Mouse (Mus musculus) intestine, embryonic 16.5 days (tissue): ENCODE data around the gene Mfsd9. TPM values are rescaled to one million over a fixed set of nuclear protein-coding genes. Genes with fewer than 3 reads are reported as not detected.

ENCODE experiments used
- ATAC-seq: fragments of 200-750 bp; cut with Nextera tagmentation; 2 replicates; pipeline ENCODE4 v1.8.0; 2017; ENCODE audit warnings: moderate TSS enrichment, moderate library complexity
- H3K27ac ChIP-seq: fragments of 300-500 bp; sonication (generic); 2 replicates; pipeline ENCODE4 v1.5.1; 2014; ENCODE audit warnings: mild to moderate bottlenecking, low read length
- H3K27me3 ChIP-seq: fragments of 300-500 bp; sonication (generic); replicated peaks from 2 replicates; pipeline ENCODE4 v1.6.1; 2014; ENCODE audit warnings: low read length, control low read depth, mixed read lengths; ENCODE audit not compliant: control insufficient read depth, insufficient read depth
- H3K36me3 ChIP-seq: fragments of 300-500 bp; sonication (generic); 2 replicates; pipeline ENCODE4 v1.6.1; 2014; ENCODE audit warnings: low read length, control low read depth; ENCODE audit not compliant: control insufficient read depth, insufficient read depth
- H3K4me1 ChIP-seq: fragments of 300-500 bp; sonication (generic); 2 replicates; pipeline ENCODE4 v1.6.1; 2014; ENCODE audit warnings: low read length, control low read depth, mixed read lengths; ENCODE audit not compliant: control insufficient read depth, insufficient read depth
- H3K4me2 ChIP-seq: fragments of 300-500 bp; sonication (generic); 2 replicates; pipeline ENCODE4 v1.6.1; 2014; ENCODE audit warnings: low read depth, low read length, control low read depth
- H3K4me3 ChIP-seq: fragments of 300-500 bp; sonication (generic); 2 replicates; pipeline ENCODE4 v1.5.1; 2014; ENCODE audit warnings: mild to moderate bottlenecking, low read length
- H3K9ac ChIP-seq: fragments of 300-500 bp; sonication (generic); 2 replicates; pipeline ENCODE4 v1.6.1; 2014; ENCODE audit warnings: low read depth, low read length
- H3K9me3 ChIP-seq: fragments of 300-500 bp; sonication (generic); 2 replicates; pipeline ENCODE4 v1.6.1; 2016; ENCODE audit warnings: low read length, control low read depth; ENCODE audit not compliant: control insufficient read depth
- WGBS: fragments of 180-500 bp; shearing (Covaris S2); extraction: QIAGEN DNeasy Blood & Tissue Kit; methylation state at CpG from one replicate; pipeline ENCODE4 v1.1.7; 2014; 5-methylcytosine and 5-hydroxymethylcytosine counted together
- polyA plus RNA-seq: library from polyadenylated mRNA; unstranded; fragments of >200 nt; fragmentation: Nextera tagmentation; extraction: Ambion mirVana; gene quantifications from 2 replicates; pipeline ENCODE4 v1.2.1, GENCODE M21; 2015

Mfsd9 gene
- 5.9 and 6.8 TPM in 2 replicates for polyA plus RNA-seq

DNA sequence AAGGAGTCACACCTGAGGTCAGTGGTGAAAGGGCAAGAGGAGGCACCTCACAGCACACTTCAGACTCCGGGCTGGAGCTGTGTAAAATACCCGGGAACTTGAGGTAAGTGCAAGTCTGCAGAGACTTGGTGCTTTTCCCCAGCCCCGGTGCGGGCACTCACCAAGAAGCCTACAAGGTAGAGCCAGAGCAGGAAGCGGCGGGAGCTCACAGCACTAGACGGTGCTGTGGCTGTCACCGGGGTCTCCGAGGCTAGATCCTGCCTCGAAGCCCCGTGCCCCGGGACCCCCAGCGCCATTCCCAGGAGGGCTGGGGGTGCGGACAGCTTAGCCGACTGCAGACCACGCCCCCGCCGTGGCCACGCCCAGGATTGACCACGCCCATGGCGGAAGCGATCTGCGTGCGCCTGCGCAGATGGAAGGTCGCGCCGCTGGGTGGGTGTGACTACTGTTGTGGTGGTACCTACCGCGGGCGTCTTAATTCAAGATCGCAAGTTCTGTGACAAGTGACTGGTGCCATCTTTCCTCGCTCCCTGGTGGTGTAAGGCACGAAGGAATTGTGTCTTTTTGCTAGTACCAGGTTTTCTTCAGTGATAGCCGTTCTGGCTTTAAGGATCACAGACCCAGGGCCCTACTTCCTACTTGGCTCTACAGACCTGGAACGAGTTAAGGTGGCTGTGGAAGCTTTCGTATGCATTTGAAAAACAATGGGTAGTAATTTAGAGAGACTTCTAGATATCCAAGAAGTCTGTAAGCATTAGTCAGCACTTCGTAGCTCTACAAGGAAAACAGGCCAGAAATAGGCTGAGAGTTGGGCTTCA, at the start of gene Mfsd9:
Mfsd9 (minus strand) TSS at position 364 of the 818 bp plus-strand sequence.
- Histone ChIP-seq H3K4me1 (0 out of 2 replicates have a peak, but pooled peaks cover 4% of the 10 kb centered on the region), H3K27me3 (no peaks in the 10 kb centered on the region), H3K36me3 (no peaks in the 10 kb centered on the region), H3K4me3 (peak within 1 kb of the TSS; percentile 85), H3K27ac (no peak within 1 kb of the TSS), H3K9me3 (no peaks in the 10 kb centered on the region), H3K9ac (peak within 1 kb of the TSS; percentile 77), H3K4me2 (peak within 1 kb of the TSS; percentile 82)
- 5% methylated on average over 38 of the region's 38 CpGs for WGBS
- peak; percentile 94 for ATAC-seq

DNA sequence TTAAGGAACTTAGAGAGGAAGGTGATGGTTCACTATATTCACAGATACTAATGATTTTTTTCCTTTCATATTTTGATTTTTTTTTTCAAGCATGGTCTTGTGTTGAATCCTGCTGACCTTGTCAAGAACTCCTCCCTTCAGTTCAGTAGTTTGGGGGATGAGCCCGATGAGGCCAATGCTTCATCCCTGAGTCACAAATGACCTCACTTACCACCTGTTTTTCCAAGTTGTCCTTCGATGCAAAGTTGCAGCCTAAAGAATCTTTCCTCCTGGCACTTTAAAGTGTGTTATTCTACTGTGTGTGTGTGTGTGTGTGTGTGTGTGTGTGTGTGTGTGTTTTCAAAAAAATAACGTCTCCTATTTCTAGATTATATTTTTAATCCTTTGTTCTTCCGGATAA, 45.0 kb upstream of the Mfsd9 start:
- Histone ChIP-seq H3K36me3 (no peaks in the 10 kb centered on the region), H3K4me3 (no peak overlapping the region), H3K4me1 (no peaks in the 10 kb centered on the region), H3K4me2 (no peak overlapping the region), H3K9ac (no peak overlapping the region), H3K27me3 (no peaks in the 10 kb centered on the region), H3K27ac (no peak overlapping the region), H3K9me3 (no peaks in the 10 kb centered on the region)
- no peak for ATAC-seq
- WGBS, result 80% methylated on average over 4 of the region's 4 CpGs

DNA sequence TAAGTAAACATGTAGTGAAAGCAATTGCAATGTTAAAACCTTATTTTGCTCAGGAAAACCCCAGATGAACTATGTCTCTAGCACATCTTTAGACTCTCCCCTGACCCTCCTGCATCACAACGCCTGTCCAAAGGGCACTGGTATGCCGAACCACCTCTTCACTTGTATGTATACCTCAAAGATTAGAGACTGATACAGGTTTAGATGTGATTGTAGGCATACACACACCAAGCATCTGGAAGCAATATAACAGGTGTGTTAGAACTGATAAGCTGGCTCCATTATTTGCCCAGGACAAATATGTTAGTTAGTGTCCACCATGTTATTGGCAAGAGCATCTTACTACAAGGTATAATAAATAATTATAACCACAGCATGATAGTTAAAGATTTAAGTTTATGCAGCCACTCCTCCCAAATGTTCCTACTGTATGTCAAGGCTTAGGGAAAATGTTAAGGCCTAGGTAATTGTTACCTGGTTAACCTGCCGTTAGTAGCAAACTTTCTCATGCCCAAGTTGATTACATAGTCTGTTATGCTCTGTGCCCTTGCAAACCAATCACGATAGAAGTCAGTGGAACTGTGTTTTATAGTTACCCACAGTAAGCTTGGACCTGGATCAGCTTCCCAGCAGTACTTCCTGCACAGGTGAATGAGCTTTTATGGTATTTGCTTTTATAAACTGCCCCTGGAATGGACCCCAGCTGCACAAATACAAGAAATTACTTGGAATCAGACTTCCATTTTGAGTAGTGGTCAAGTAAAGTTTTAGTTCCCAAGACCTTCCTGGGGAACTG, 40.4 kb upstream of the Mfsd9 start:
- H3K4me3 ChIP-seq, result no peak overlapping the region
- H3K4me2 ChIP-seq, result no peak overlapping the region
- no peak overlapping the region for H3K27ac ChIP-seq
- WGBS, result 65% methylated on average over 4 of the region's 4 CpGs
- ATAC-seq, result peak; percentile 75
- no peaks in the 10 kb centered on the region for H3K36me3 ChIP-seq
- no peak overlapping the region for H3K9ac ChIP-seq
- H3K4me1 ChIP-seq, result no peaks in the 10 kb centered on the region
- no peaks in the 10 kb centered on the region for H3K27me3 ChIP-seq
- H3K9me3 ChIP-seq, result no peaks in the 10 kb centered on the region

DNA sequence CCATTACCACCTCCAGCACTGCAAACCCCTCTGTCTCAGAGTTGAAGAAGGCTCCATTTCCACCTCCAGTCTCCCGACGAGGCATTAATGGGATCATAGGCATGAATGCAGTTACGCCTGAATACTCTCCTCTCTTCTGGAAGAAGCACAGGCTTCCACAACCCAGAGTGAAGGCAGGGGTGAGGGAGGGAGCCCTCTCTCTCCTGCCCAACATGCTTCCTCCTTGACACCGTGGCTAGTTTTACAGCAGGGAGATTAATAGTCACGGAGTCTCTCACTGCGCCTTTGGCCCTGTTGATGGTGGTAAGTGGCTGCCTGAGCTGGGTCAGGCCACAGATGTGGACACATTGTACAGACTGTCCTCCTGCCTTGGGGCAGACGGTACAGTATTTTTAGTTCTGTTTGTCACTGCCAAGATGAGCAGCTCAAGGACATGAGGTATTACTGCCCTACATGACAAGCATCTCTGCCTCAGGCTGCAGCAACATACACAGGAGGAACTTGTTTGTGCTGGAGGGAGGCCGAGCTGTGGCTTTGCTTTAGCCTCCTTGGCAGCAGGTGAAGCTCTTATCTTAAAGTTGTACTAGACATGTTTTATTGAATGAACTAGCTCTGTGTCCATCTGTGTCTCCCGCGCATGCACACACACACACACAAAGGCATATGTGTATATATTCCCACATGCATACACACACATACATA, 38.9 kb upstream of the Mfsd9 start:
- no peak overlapping the region for H3K4me3 ChIP-seq
- WGBS, result 65% methylated on average over 10 of the region's 10 CpGs
- ATAC-seq, result no peak
- H3K9me3 ChIP-seq, result no peaks in the 10 kb centered on the region
- no peaks in the 10 kb centered on the region for H3K4me1 ChIP-seq
- no peak overlapping the region for H3K27ac ChIP-seq
- H3K36me3 ChIP-seq, result no peaks in the 10 kb centered on the region
- H3K9ac ChIP-seq, result no peak overlapping the region
- no peak overlapping the region for H3K4me2 ChIP-seq
- H3K27me3 ChIP-seq, result no peaks in the 10 kb centered on the region

GRCm38 (mm10) chr1:40825826-40826225, 35.3 kb upstream of the Mfsd9 start:
- Histone ChIP-seq H3K27me3 (no peaks in the 10 kb centered on the region), H3K4me2 (no peak overlapping the region), H3K27ac (no peak overlapping the region), H3K9me3 (no peaks in the 10 kb centered on the region), H3K9ac (no peak overlapping the region), H3K4me3 (no peak overlapping the region), H3K4me1 (no peaks in the 10 kb centered on the region), H3K36me3 (no peaks in the 10 kb centered on the region)
- ATAC-seq, result no peak
- WGBS, result 73% methylated on average over 7 of the region's 7 CpGs

GRCm38 (mm10) chr1:40824936-40825335, 34.4 kb upstream of the Mfsd9 start:
- H3K27ac ChIP-seq, result no peak overlapping the region
- no peak overlapping the region for H3K9ac ChIP-seq
- H3K36me3 ChIP-seq, result no peaks in the 10 kb centered on the region
- WGBS, result 67% methylated on average over 8 of the region's 8 CpGs
- no peaks in the 10 kb centered on the region for H3K9me3 ChIP-seq
- no peaks in the 10 kb centered on the region for H3K4me1 ChIP-seq
- ATAC-seq, result no peak
- no peaks in the 10 kb centered on the region for H3K27me3 ChIP-seq
- no peak overlapping the region for H3K4me2 ChIP-seq
- H3K4me3 ChIP-seq, result no peak overlapping the region

- Histone ChIP-seq H3K27me3 (no peaks in the 10 kb centered on the region), H3K4me1 (no peaks in the 10 kb centered on the region), H3K4me3 (no peak overlapping the region), H3K9me3 (no peaks in the 10 kb centered on the region), H3K27ac (no peak overlapping the region), H3K4me2 (no peak overlapping the region), H3K36me3 (no peaks in the 10 kb centered on the region), H3K9ac (no peak overlapping the region)
- ATAC-seq, result no peak
- 57% methylated on average over 4 of the region's 4 CpGs for WGBS
Observed at GRCm38 (mm10) chr1:40824517-40824916, 34.0 kb upstream of the Mfsd9 start.

DNA sequence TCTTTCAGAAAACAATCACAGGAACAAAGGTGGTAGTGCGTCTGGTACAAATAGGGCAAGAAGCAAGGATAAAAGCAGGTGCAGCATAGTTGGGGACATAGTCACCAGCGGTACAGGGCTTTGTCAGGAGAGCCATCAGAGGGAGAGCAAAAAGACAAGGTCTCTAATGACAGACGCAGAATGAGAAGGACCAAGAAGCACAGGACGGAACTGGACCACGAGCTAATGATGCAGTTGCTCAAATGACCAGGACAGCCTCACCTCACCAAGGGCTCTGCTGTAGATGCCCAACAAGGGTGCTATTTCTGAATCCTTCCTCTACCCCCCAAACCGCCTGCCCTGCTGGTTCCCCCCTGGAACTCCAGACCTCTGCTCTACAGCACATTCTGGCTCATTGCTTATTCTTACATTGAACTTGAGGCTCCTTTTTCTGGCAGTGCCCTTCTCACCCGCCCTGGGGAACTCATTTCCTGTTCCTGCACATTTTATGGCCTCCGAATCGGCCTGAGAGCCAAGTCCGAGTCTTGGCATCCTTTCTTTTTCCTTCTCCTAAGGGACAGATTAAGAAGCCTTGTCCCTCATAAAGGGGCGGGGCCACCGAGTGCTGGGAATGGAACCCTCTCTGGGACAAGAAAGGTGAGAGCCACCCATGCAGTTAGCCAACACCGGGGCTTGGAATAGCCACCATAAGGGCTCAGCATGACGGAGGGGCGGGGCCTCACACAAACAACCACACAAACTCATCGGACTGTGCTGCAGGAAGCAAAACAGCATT, 24.8 kb upstream of the Mfsd9 start:
- H3K4me1 ChIP-seq, result no peaks in the 10 kb centered on the region
- H3K36me3 ChIP-seq, result no peaks in the 10 kb centered on the region
- 0 out of 2 replicates have a peak overlapping the region, but pooled peaks have one; percentile 9 for H3K4me2 ChIP-seq
- ATAC-seq, result no peak
- H3K27ac ChIP-seq, result no peak overlapping the region
- H3K9me3 ChIP-seq, result no peaks in the 10 kb centered on the region
- no peaks in the 10 kb centered on the region for H3K27me3 ChIP-seq
- H3K4me3 ChIP-seq, result no peak overlapping the region
- WGBS, result 58% methylated on average over 16 of the region's 16 CpGs
- H3K9ac ChIP-seq, result no peak overlapping the region
